Mouse (Mus musculus): ENCODE data around the gene Gm8247.
"Not testable (repeated sequence)": the region's sequence is repeated elsewhere in the genome, so short reads cannot be mapped to it uniquely, and the experiment has no call there.

Gm8247 gene

GRCm38 (mm10) chr14:44582853-44583252 lies at the start of gene Gm8247:
Gene Gm8247, plus strand, starts transcription at chr14:44583153.
- DNase-seq (ENCODE audit: low spot score) = not testable (repeated sequence)

DNA sequence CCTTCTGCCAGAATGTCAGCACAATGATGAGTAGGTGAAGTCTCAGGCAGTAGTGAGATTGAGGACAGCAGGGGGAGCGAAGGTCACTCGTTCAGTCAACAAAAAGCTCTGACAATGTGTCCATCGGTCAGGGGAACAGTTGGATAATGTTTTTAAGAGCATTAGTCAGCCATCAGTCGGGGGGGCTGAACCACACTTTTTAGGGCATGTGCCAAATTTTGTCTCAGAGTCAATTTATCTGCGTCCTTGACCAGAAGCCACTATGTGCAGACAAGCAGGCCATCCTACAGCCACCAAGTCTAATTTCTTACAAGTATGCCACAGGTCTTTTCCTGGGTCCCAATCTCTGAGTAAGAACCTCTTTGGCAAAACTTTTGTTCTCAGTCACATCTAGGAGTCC lies 35.0 kb upstream of the Gm8247 start:
- not testable (repeated sequence) for DNase-seq (ENCODE audit: low spot score)

- DNase-seq (ENCODE audit: low spot score) = not testable (repeated sequence)
These were observed 8.8 kb downstream of the Gm8247 start for GRCm38 (mm10) chr14:44591765-44592164.

GRCm38 (mm10) chr14:44627737-44628136 lies 44.8 kb downstream of the Gm8247 start, which contains the start of gene Gm5624:
Gene Gm5624, minus strand, starts transcription at chr14:44627938.
- not testable (repeated sequence) for DNase-seq (ENCODE audit: low spot score)

All from retina, embryonic 14.5 days (tissue).